Mouse (Mus musculus) cerebellum, adult 9-11 months (tissue): ENCODE measurements at regions not wholly inside any gene's neighbourhood (a gene's known extent, or its start where the extent isn't known, plus 50 kb on each side); places are given as distances from the start of the nearest gene placed in this dataset.
A peak's percentile ranks its signal among the peaks of the same experiment; 100 is the strongest.

Source experiments
- DNase-seq: peaks from one replicate; pipeline ENCODE4 v3.0.0; 2022

GRCm38 (mm10) chr3:34593279-34593678, 56.9 kb upstream of the Sox2 start:
- DNase-seq: no peak

- DNase-seq: no peak
Measured at GRCm38 (mm10) chr3:34577896-34578530, 72.2 kb upstream of the Sox2 start.

GRCm38 (mm10) chr3:34577115-34577514, 73.1 kb upstream of the Sox2 start:
- no peak for DNase-seq

- DNase-seq: no peak
Measured at GRCm38 (mm10) chr3:34576159-34576558, 74.0 kb upstream of the Sox2 start.

- no peak for DNase-seq
Measured at GRCm38 (mm10) chr3:34574711-34575350, 75.4 kb upstream of the Sox2 start.

- DNase-seq: no peak
Measured at GRCm38 (mm10) chr3:34573312-34573711, 76.9 kb upstream of the Sox2 start.

GRCm38 (mm10) chr3:34572081-34572480, 78.1 kb upstream of the Sox2 start:
- DNase-seq: peak; percentile 17

- DNase-seq: no peak
Measured at GRCm38 (mm10) chr3:34571630-34572029, 78.6 kb upstream of the Sox2 start.

- no peak for DNase-seq
Measured at GRCm38 (mm10) chr3:34569998-34570397, 80.2 kb upstream of the Sox2 start.

- DNase-seq: no peak
Measured at GRCm38 (mm10) chr3:34568086-34568650, 82.0 kb upstream of the Sox2 start.

- DNase-seq: no peak
Measured at GRCm38 (mm10) chr3:34565386-34565785, 84.8 kb upstream of the Sox2 start.

GRCm38 (mm10) chr3:34562893-34563292, 87.3 kb upstream of the Sox2 start:
- DNase-seq: no peak

- no peak for DNase-seq
Measured at GRCm38 (mm10) chr3:34561709-34562108, 88.5 kb upstream of the Sox2 start.

- no peak for DNase-seq
Measured at GRCm38 (mm10) chr3:34559841-34560703, 90.1 kb upstream of the Sox2 start.

GRCm38 (mm10) chr3:34558821-34559520, 91.2 kb upstream of the Sox2 start:
- DNase-seq: no peak

- DNase-seq: no peak
Measured at GRCm38 (mm10) chr3:34552542-34553208, 97.5 kb upstream of the Sox2 start.

GRCm38 (mm10) chr3:34551069-34551468, 99.1 kb upstream of the Sox2 start:
- no peak for DNase-seq

- DNase-seq: no peak
Measured at GRCm38 (mm10) chr3:34550189-34550588, 100.0 kb upstream of the Sox2 start.

- DNase-seq: peak; percentile 5
Measured at GRCm38 (mm10) chr3:34532451-34532850, 117.8 kb upstream of the Sox2 start.

GRCm38 (mm10) chr3:34531836-34532235, 118.4 kb upstream of the Sox2 start:
- no peak for DNase-seq

GRCm38 (mm10) chr3:34527546-34527945, 122.7 kb upstream of the Sox2 start:
- DNase-seq: no peak

GRCm38 (mm10) chr3:34525730-34526129, 124.5 kb upstream of the Sox2 start:
- no peak for DNase-seq
